Mouse (Mus musculus) testis, adult 2 months (tissue): ENCODE results near the gene Ypel5.

Experiments used
- CTCF ChIP-seq: fragments of 200-500 bp; IDR thresholded peaks from 2 replicates; pipeline ENCODE4 v1.5.1; 2012; ENCODE audit warnings: low read depth, mild to moderate bottlenecking, inconsistent platforms, low read length, moderate library complexity; ENCODE audit not compliant: control insufficient read depth, insufficient read depth, insufficient replicate concordance
- POLR2A ChIP-seq: fragments of 200-500 bp; IDR thresholded peaks from 2 replicates; pipeline ENCODE4 v1.6.1; 2012; ENCODE audit warnings: low read depth, mild to moderate bottlenecking, inconsistent platforms, low read length, moderate library complexity; ENCODE audit not compliant: control insufficient read depth

DNA sequence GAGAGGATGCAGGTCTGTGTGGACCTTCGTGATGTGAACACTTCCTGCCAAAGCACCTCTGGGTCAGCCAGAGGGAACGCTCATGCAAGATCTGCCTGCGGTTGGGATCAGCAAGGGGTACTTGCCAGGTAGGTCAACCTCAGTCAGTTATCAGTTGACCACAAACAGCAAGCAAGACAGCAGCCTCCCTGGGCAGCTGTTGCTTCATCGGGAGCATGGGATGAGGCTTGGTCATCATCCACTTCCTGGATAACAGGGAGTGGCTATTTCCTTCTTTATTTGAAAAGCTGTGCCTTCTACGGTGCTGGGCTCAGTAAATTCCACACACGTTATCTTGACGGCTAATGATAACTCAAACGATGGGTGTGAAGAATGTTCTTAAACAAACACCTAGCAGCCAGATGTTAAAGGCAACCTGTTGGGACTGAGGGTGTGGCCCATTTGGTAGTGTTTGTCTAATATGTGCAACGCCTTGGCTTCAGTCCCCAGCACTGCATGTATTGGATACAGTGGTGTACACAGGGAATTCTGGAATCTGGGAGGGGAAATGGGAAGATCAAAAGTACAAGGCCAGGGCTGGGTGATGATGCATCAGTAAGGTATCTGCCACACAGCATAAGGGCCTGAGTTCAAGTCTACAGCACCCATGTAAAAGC is 40.7 kb upstream of the Ypel5 start:
- TF ChIP-seq CTCF (no peak), POLR2A (no peak)
